Mouse (Mus musculus) splenic B cell, adult 2 months (primary cell): ENCODE data around the gene Pop5.
A peak's percentile ranks its signal among the peaks of the same experiment; 100 is the strongest.

Experiments used
- DNase-seq: peaks from one replicate; pipeline ENCODE4 v3.0.0-alpha.2; 2011; ENCODE audit warnings: low read depth, low spot score
- H3K27me3 ChIP-seq: 2 replicates; pipeline ENCODE4 v1.6.1; 2012; ENCODE audit warnings: mild to moderate bottlenecking, low read length, moderate library complexity, mixed read lengths; ENCODE audit not compliant: control insufficient read depth, poor library complexity, insufficient read depth, severe bottlenecking
- H3K36me3 ChIP-seq: 2 replicates; pipeline ENCODE4 v1.6.1; 2012; ENCODE audit warnings: mild to moderate bottlenecking, low read length, moderate library complexity, mixed read lengths; ENCODE audit not compliant: control insufficient read depth, poor library complexity, insufficient read depth, severe bottlenecking

Pop5 gene

GRCm38 (mm10) chr5:115207244-115207643 lies 28.4 kb upstream of the Pop5 start:
- DNase-seq = no peak
- H3K27me3 ChIP-seq = peaks cover 2% of the 10 kb centered on the region
- H3K36me3 ChIP-seq = no peaks in the 10 kb centered on the region

DNA sequence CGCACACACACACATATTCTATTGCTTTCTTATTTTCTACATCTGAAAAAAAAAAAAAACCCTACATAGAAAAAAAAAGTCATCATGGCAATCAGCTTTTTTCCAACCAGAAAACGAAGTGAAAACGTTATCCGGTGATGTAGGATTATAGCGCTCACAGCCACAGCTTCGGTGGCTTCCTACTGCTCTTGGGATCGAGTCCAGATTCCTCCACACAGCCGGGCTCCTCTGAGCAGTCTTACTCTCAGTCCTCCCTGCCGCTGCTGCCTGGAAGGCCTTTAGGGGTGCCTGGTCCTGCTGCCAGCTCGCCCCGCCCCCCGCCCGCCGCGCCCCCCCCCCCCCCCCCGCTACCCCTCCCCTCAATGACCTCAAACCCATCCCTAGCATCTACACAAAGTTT lies 27.7 kb upstream of the Pop5 start:
- no peaks in the 10 kb centered on the region for H3K36me3 ChIP-seq
- no peak for DNase-seq
- H3K27me3 ChIP-seq = peaks cover 2% of the 10 kb centered on the region

- no peak for DNase-seq
- Histone ChIP-seq H3K36me3 (no peaks in the 10 kb centered on the region), H3K27me3 (no peaks in the 10 kb centered on the region; the same call in none of the 2 replicates)
Observed at GRCm38 (mm10) chr5:115208601-115209000, 27.0 kb upstream of the Pop5 start.

DNA sequence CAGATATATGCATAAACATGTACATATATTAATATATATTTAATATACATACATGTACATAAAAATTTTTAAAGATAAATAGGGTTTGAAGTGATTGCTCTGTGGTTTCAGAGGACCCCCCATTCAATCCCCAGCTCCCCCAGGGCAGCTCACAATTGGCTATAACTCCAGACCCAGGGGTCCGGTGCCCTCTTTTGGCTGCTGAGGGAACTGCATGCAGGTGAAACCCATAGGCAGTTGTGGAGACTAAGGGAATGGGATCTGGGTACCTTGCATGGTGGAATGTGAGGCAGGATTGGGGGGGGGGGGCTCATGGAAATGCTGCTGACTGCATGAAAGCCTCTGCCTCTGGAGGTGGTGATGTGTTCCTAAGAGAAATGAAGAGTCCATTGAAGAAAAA lies 25.3 kb upstream of the Pop5 start:
- Histone ChIP-seq H3K36me3 (no peaks in the 10 kb centered on the region), H3K27me3 (no peaks in the 10 kb centered on the region; the same call in 1 of the 2 replicates)
- peak; percentile 66 for DNase-seq

GRCm38 (mm10) chr5:115212451-115212850 lies 23.2 kb upstream of the Pop5 start:
- no peak for DNase-seq
- no peaks in the 10 kb centered on the region for H3K36me3 ChIP-seq
- no peaks in the 10 kb centered on the region; the same call in 1 of the 2 replicates for H3K27me3 ChIP-seq

DNA sequence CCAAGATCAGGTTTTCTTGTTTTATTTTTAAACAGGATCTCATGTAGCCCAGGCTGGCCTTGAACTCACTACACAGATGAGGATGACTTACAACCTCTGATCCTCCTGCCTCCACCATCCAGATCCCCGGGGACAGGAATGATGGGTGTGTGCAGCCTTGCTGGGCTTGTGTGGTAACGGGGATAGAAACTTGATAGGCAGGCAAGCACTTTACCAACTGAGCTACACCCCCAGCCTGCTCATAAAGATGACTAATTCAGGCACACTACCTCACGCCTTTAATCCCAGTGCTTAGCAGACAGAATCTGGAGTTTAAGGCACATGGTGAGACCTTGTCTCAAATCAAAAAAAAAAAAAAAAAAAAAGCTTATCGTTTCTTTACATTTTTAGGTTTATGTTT lies 22.8 kb upstream of the Pop5 start:
- Histone ChIP-seq H3K36me3 (no peaks in the 10 kb centered on the region), H3K27me3 (no peaks in the 10 kb centered on the region; the same call in 1 of the 2 replicates)
- DNase-seq = no peak

- DNase-seq = no peak
- Histone ChIP-seq H3K36me3 (no peaks in the 10 kb centered on the region), H3K27me3 (no peaks in the 10 kb centered on the region; the same call in 1 of the 2 replicates)
Observed at GRCm38 (mm10) chr5:115214864-115215263, 20.8 kb upstream of the Pop5 start.

GRCm38 (mm10) chr5:115215273-115216185 lies 20.1 kb upstream of the Pop5 start:
- Histone ChIP-seq H3K27me3 (no peaks in the 10 kb centered on the region), H3K36me3 (no peaks in the 10 kb centered on the region)
- DNase-seq = no peak

DNA sequence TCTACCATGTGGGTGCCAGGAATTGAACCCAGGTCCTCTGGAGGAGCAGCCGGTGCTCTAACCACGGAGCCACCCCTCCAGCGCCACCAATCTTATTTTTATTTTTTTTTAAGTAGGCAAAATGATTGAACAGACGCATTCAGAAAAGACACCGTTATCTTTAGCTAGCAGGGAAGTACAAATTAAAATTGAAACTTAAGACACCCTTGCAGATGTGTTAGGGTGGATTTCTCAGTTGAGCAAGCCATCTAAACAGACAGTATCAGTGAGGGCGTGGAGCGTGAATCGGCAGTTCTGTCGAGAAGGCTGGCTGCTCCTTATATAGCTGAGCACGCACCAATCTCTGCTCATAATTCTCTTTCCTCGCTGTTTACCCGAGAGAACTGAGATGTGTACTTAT lies 17.6 kb upstream of the Pop5 start:
- Histone ChIP-seq H3K36me3 (no peaks in the 10 kb centered on the region), H3K27me3 (no peaks in the 10 kb centered on the region)
- DNase-seq = no peak

- DNase-seq = no peak
- no peaks in the 10 kb centered on the region for H3K27me3 ChIP-seq
- no peaks in the 10 kb centered on the region for H3K36me3 ChIP-seq
Observed at GRCm38 (mm10) chr5:115220931-115221640, 14.6 kb upstream of the Pop5 start.

DNA sequence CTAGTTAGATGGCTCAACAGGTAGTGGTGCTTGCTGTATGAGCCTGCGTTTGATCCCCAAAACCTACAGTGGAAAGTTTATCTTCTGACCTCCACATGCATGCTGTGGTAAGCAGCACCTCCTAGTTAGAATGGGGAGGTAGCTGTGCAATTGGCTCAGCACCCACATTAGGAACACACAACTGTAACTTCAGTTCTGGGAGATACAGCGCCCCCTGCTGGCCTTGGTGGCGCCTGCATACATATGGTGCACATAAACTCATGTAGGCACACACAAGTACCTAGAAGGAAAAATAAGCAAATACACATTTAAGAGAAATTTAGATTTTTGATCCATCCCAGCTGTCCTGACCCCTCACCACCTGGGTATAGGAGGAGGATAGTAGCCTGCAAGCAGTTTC lies 13.2 kb upstream of the Pop5 start:
- H3K36me3 ChIP-seq = no peaks in the 10 kb centered on the region
- DNase-seq = no peak
- H3K27me3 ChIP-seq = no peaks in the 10 kb centered on the region

DNA sequence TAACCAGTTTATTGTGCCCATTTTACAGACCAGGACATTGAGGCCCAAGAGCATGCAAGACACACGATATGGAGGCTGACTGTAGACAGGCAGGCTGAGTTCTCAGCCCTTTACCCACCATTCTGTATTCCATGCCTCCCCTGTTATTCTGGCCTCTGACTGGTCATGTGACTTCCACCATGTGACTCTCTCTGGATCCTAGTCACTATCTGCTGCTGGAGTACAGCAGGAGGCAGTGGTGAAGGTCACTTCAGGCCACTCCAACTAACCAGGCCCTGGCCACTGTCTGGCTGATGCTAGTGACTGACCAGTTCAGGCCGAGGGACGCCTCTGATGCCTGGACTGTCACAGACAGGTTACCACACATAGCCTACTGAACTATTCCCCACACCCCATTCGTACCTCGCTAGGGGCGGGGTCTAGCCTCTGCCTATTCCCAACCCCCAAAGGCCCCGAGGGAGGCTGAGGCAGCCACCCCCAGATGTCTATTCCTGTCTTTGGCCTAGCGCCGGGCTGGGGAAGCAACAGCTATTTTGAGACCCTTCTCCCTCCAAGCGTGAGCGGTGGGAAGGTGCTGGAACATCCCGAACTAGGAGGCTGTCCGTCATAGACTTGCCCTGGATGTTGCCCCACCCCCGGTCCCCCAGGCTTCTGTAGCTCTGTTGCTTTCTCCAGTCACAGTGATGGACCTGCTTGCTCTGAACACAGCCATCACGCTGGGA lies 4.6 kb upstream of the Pop5 start:
- no peaks in the 10 kb centered on the region for H3K27me3 ChIP-seq
- H3K36me3 ChIP-seq = no peaks in the 10 kb centered on the region
- no peak for DNase-seq

GRCm38 (mm10) chr5:115231552-115232120 lies 4.0 kb upstream of the Pop5 start:
- H3K27me3 ChIP-seq = no peaks in the 10 kb centered on the region
- no peaks in the 10 kb centered on the region for H3K36me3 ChIP-seq
- peak; percentile 50 for DNase-seq

GRCm38 (mm10) chr5:115232516-115232915 lies 3.1 kb upstream of the Pop5 start:
- Histone ChIP-seq H3K36me3 (no peaks in the 10 kb centered on the region), H3K27me3 (no peaks in the 10 kb centered on the region)
- DNase-seq = no peak
